Mouse (Mus musculus) midbrain, embryonic 11.5 days (tissue): ENCODE results near the gene Pced1b. TPM values are rescaled to one million over a fixed set of nuclear protein-coding genes. Genes with fewer than 3 reads are reported as not detected.

Experiments
- ATAC-seq: fragments of 200-750 bp; cut with Nextera tagmentation; 2 replicates; pipeline ENCODE4 v1.8.0; 2017; ENCODE audit warnings: moderate TSS enrichment, moderate library complexity; ENCODE audit not compliant: low FRiP score
- DNase-seq: peaks from one replicate; pipeline ENCODE4 v3.0.0; 2015; ENCODE audit warnings: low spot score; ENCODE audit errors: missing footprints
- H3K27ac ChIP-seq: fragments of 300-500 bp; sonication (generic); 2 replicates; pipeline ENCODE4 v1.5.1; 2014; ENCODE audit warnings: low read depth, low read length
- H3K27me3 ChIP-seq: fragments of 300-500 bp; sonication (generic); 2 replicates; pipeline ENCODE4 v1.6.1; 2014; ENCODE audit warnings: mild to moderate bottlenecking, low read length, moderate library complexity, mixed read lengths; ENCODE audit not compliant: control insufficient read depth, insufficient read depth
- H3K36me3 ChIP-seq: fragments of 300-500 bp; sonication (generic); 2 replicates; pipeline ENCODE4 v1.6.1; 2014; ENCODE audit warnings: mild to moderate bottlenecking, low read length, moderate library complexity, mixed read lengths; ENCODE audit not compliant: control insufficient read depth, insufficient read depth
- H3K4me1 ChIP-seq: fragments of 300-500 bp; sonication (generic); 2 replicates; pipeline ENCODE4 v1.6.1; 2014; ENCODE audit warnings: low read length; ENCODE audit not compliant: control insufficient read depth, insufficient read depth
- H3K4me2 ChIP-seq: fragments of 300-500 bp; sonication (generic); 2 replicates; pipeline ENCODE4 v1.6.1; 2014; ENCODE audit warnings: mild to moderate bottlenecking, moderate library complexity
- H3K4me3 ChIP-seq: fragments of 300-500 bp; sonication (generic); 2 replicates; pipeline ENCODE4 v1.5.1; 2014; ENCODE audit warnings: low read depth, low read length
- H3K9ac ChIP-seq: fragments of 300-500 bp; sonication (generic); 2 replicates; pipeline ENCODE4 v1.6.1; 2014; ENCODE audit warnings: low read length
- H3K9me3 ChIP-seq: fragments of 300-500 bp; sonication (generic); 2 replicates; pipeline ENCODE4 v1.6.1; 2016; ENCODE audit warnings: low read length; ENCODE audit not compliant: control insufficient read depth
- whole genome bisulfite sequencing: fragments of 180-500 bp; shearing (Covaris S2); extraction: QIAGEN DNeasy Blood & Tissue Kit; methylation state at CpG from one replicate; pipeline ENCODE4 v1.1.7; 2014; 5-methylcytosine and 5-hydroxymethylcytosine counted together
- polyA plus RNA-seq: library from polyadenylated mRNA; unstranded; fragments of >200 nt; fragmentation: Nextera tagmentation; extraction: Ambion mirVana; gene quantifications from 2 replicates; pipeline ENCODE4 v1.2.1, GENCODE M21; 2014

The Pced1b gene
- polyA plus RNA-seq, 1 experiment from 2014 or later = 4.0 TPM

- H3K9me3 ChIP-seq = no peaks in the 10 kb centered on the region
- no peak overlapping the region for H3K4me3 ChIP-seq
- no peak overlapping the region for H3K9ac ChIP-seq
- 93% methylated on average over 6 of the region's 6 CpGs for WGBS
- H3K27ac ChIP-seq = no peak overlapping the region
- H3K36me3 ChIP-seq = no peaks in the 10 kb centered on the region
- ATAC-seq = no peak
- no peak overlapping the region for H3K4me2 ChIP-seq
- DNase-seq = peak; percentile 21
- H3K27me3 ChIP-seq = no peaks in the 10 kb centered on the region
- H3K4me1 ChIP-seq = no peaks in the 10 kb centered on the region
Measured at GRCm38 (mm10) chr15:97400866-97401265, 154.0 kb downstream of the Pced1b start.

- no peak overlapping the region for H3K4me2 ChIP-seq
- 88% methylated on average over 8 of the region's 8 CpGs for WGBS
- no peaks in the 10 kb centered on the region for H3K27me3 ChIP-seq
Measured at GRCm38 (mm10) chr15:97404483-97404882, 157.6 kb downstream of the Pced1b start.

GRCm38 (mm10) chr15:97404998-97405397 lies 158.1 kb downstream of the Pced1b start:
- H3K4me2 ChIP-seq = no peak overlapping the region
- H3K27me3 ChIP-seq = no peaks in the 10 kb centered on the region
- no peak overlapping the region for H3K9ac ChIP-seq
- H3K36me3 ChIP-seq = no peaks in the 10 kb centered on the region
- no peak overlapping the region for H3K4me3 ChIP-seq
- no peaks in the 10 kb centered on the region for H3K9me3 ChIP-seq
- ATAC-seq (no peak), DNase-seq (peak; percentile 33)
- WGBS = 92% methylated on average over 7 of the region's 7 CpGs
- no peak overlapping the region for H3K27ac ChIP-seq
- H3K4me1 ChIP-seq = no peaks in the 10 kb centered on the region; the same call in 1 of the 2 replicates

More at GRCm38 (mm10) chr15:97404483-97404882, 157.6 kb downstream of the Pced1b start:
- DNase-seq = peak; percentile 45
- no peak overlapping the region for H3K27ac ChIP-seq
- no peaks in the 10 kb centered on the region for H3K9me3 ChIP-seq
- H3K9ac ChIP-seq = no peak overlapping the region
- no peaks in the 10 kb centered on the region for H3K36me3 ChIP-seq
- no peak overlapping the region for H3K4me3 ChIP-seq
- ATAC-seq = no peak
- no peaks in the 10 kb centered on the region; the same call in 1 of the 2 replicates for H3K4me1 ChIP-seq

DNA sequence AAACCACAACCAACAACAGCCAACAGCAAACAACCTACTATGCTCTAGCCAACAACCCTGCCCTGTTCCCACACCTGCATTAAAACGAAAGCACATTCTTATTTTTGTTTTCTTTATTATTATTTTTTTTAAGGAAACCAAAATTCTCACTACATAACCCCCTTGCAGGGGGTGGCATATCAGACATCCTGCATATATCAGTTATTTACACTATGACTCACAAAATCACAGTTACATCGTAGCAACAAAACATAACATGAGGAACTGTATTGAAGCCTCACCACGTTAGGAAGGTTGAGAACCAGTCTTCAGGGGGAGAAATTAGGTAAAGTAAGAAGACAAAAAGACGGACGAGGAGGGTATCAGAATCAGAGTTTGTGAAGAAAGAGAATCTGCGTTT lies 159.2 kb downstream of the Pced1b start:
- no peak overlapping the region for H3K4me2 ChIP-seq
- no peaks in the 10 kb centered on the region for H3K9me3 ChIP-seq
- ATAC-seq = no peak
- no peak overlapping the region for H3K9ac ChIP-seq
- WGBS = 87% methylated on average over 6 of the region's 6 CpGs
- H3K27me3 ChIP-seq = no peaks in the 10 kb centered on the region
- H3K4me1 ChIP-seq = no peaks in the 10 kb centered on the region; the same call in 1 of the 2 replicates
- H3K36me3 ChIP-seq = no peaks in the 10 kb centered on the region
- no peak overlapping the region for H3K27ac ChIP-seq
- peak; percentile 26 for DNase-seq
- H3K4me3 ChIP-seq = no peak overlapping the region

DNA sequence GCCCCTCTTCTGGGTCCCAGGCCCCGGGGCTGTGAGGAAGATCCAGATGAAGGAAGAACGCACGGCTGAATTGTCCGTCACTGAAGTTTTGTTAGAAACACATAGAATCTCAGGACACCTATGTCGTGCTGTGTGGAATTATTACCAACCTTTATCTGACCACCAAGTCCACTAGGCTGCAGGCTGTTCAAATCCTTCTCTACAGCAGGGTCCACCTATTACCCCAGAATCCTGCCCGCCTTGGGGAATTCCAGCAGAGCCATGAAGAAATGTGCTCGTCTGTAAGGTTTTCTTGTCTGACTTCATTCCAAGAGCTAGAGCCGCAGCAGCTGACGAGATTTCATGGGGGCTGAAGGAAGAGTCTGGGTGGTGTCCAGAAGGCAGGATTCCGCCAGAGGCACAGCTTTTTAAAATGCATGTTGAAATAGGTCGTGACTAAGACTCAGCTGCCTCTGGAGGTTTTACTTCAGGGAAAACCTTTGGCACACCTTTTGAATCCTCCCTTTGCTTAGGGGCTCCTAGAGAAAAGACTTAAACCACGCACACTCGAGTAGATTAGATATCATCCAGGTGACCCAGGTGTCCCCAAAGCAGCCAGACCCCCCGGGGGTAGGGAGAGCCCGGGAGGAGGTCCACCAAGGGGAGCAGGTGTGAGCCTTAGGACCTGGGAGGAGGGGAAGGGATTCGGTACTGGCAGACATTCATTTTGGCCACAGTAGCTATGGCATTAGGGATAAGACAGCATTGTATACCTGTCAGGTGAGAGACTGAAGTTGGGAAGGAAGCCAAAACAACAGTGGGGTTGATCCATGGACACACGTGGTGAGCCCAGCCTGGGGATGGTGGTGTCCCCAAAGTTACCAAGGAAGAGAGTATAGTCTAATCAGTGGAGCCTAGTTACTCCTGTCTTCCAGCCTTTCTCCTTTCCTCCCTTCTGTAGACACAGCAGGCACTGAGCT lies 160.9 kb downstream of the Pced1b start:
- no peak overlapping the region for H3K27ac ChIP-seq
- no peak overlapping the region for H3K4me2 ChIP-seq
- no peaks in the 10 kb centered on the region for H3K27me3 ChIP-seq
- no peaks in the 10 kb centered on the region for H3K9me3 ChIP-seq
- WGBS = 67% methylated on average over 17 of the region's 17 CpGs
- DNase-seq = peak; percentile 64
- no peaks in the 10 kb centered on the region for H3K36me3 ChIP-seq
- no peaks in the 10 kb centered on the region; the same call in 1 of the 2 replicates for H3K4me1 ChIP-seq
- ATAC-seq = no peak
- no peak overlapping the region for H3K9ac ChIP-seq
- H3K4me3 ChIP-seq = no peak overlapping the region

DNA sequence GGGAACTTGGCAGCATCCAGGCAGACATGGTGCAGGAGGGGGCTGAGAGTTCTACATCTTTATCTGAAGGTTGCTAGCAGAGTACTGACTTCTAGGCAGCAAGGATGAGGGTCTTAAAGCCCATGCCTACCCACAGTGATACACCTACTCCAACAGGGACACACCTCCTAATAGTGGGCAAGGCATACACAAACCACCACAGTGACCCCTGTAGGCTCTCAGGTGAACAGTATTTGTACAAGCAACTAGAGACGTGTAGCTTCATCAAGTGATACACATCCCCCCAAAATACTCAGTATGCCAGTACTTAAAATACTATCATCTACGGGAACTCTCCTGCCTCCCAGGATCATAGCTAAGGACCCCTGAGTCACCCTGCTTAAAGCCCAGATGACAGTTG lies 164.2 kb downstream of the Pced1b start:
- no peak overlapping the region for H3K27ac ChIP-seq
- peak; percentile 17 for DNase-seq
- H3K4me3 ChIP-seq = no peak overlapping the region
- WGBS = 98% methylated on average over 2 of the region's 2 CpGs
- peaks cover 3% of the 10 kb centered on the region; the same call in 1 of the 2 replicates for H3K9me3 ChIP-seq
- no peak overlapping the region for H3K4me2 ChIP-seq
- H3K9ac ChIP-seq = no peak overlapping the region
- H3K36me3 ChIP-seq = no peaks in the 10 kb centered on the region
- no peaks in the 10 kb centered on the region for H3K27me3 ChIP-seq
- no peaks in the 10 kb centered on the region; the same call in 1 of the 2 replicates for H3K4me1 ChIP-seq
- ATAC-seq = no peak

DNA sequence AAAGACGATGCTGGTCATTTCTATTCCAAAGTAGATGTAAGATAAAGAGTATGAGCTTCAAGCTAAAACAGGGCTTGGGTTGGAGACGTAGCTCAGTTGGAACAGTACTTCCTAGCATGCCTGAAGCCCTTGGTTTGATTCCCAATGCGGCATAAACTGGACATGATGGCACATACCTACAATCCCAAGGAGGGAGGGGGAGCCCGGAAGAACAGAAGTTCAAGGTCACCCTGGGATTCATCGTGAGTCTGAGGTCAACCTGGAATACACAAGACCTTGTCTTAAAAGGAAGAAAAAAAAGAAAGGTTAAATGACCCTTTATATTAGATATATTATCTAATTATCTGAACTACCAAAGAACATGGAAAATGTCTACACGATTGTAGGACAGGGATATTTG lies 164.8 kb downstream of the Pced1b start:
- Histone ChIP-seq H3K27me3 (no peaks in the 10 kb centered on the region), H3K9ac (no peak overlapping the region), H3K27ac (no peak overlapping the region), H3K4me2 (no peak overlapping the region), H3K4me3 (no peak overlapping the region), H3K36me3 (no peaks in the 10 kb centered on the region), H3K9me3 (peaks cover 3% of the 10 kb centered on the region; the same call in 1 of the 2 replicates), H3K4me1 (no peaks in the 10 kb centered on the region; the same call in 1 of the 2 replicates)
- no peak for ATAC-seq
- 90% methylated on average over 6 of the region's 6 CpGs for WGBS
- peak; percentile 68 for DNase-seq

DNA sequence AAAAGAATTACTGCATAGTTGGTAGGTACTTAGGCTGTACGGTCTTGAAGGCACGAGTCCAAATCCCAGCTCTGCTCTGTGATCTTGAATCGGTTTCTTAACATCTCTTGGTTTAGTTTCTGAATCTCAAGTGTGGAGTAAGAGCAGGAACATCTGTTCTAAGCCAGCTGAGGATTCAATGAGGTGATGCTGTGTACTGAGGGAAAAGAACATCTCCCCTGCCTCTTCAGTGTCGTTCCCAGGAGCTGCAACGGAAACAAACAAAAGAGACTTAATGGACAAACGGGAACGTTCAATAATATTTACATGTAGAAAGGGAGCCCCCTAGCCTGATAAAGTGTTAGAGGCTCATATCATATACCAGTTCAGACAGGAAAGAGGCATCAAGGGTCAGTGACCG lies 165.4 kb downstream of the Pced1b start:
- DNase-seq (peak; percentile 64), ATAC-seq (no peak)
- Histone ChIP-seq H3K4me2 (no peak overlapping the region), H3K9me3 (peaks cover 3% of the 10 kb centered on the region; the same call in 1 of the 2 replicates), H3K27ac (no peak overlapping the region), H3K9ac (no peak overlapping the region), H3K4me3 (no peak overlapping the region), H3K36me3 (no peaks in the 10 kb centered on the region), H3K27me3 (no peaks in the 10 kb centered on the region), H3K4me1 (no peaks in the 10 kb centered on the region; the same call in 1 of the 2 replicates)
- WGBS = 94% methylated on average over 8 of the region's 8 CpGs

GRCm38 (mm10) chr15:97412861-97413260 lies 166.0 kb downstream of the Pced1b start:
- WGBS = 81% methylated on average over 7 of the region's 7 CpGs
- no peak for ATAC-seq

More at GRCm38 (mm10) chr15:97412861-97413260, 166.0 kb downstream of the Pced1b start:
- no peak overlapping the region for H3K4me2 ChIP-seq
- H3K4me1 ChIP-seq = no peaks in the 10 kb centered on the region
- no peaks in the 10 kb centered on the region for H3K27me3 ChIP-seq
- H3K4me3 ChIP-seq = no peak overlapping the region
- peak; percentile 59 for DNase-seq
- H3K27ac ChIP-seq = no peak overlapping the region
- peaks cover 3% of the 10 kb centered on the region; the same call in 1 of the 2 replicates for H3K9me3 ChIP-seq
- no peaks in the 10 kb centered on the region for H3K36me3 ChIP-seq
- H3K9ac ChIP-seq = no peak overlapping the region
